Mouse (Mus musculus) adrenal gland, postnatal 14 days (tissue): ENCODE results near the gene Znrd1as. TPM values are rescaled to one million over a fixed set of nuclear protein-coding genes. Genes with fewer than 3 reads are reported as not detected.
"Not testable (repeated sequence)": the region's sequence is repeated elsewhere in the genome, so short reads cannot be mapped to it uniquely, and the experiment has no call there.

Experiments
- DNase-seq: peaks from one replicate; pipeline ENCODE4 v3.0.0; 2021; ENCODE audit warnings: mixed read lengths
- total RNA-seq: library from RNA; stranded (reverse); gene quantifications from 2 replicates; pipeline ENCODE4 v1.2.3, GENCODE M21; 2021

Znrd1as gene
- total RNA-seq, 1 experiment from 2014 or later, result 10.6 TPM

DNA sequence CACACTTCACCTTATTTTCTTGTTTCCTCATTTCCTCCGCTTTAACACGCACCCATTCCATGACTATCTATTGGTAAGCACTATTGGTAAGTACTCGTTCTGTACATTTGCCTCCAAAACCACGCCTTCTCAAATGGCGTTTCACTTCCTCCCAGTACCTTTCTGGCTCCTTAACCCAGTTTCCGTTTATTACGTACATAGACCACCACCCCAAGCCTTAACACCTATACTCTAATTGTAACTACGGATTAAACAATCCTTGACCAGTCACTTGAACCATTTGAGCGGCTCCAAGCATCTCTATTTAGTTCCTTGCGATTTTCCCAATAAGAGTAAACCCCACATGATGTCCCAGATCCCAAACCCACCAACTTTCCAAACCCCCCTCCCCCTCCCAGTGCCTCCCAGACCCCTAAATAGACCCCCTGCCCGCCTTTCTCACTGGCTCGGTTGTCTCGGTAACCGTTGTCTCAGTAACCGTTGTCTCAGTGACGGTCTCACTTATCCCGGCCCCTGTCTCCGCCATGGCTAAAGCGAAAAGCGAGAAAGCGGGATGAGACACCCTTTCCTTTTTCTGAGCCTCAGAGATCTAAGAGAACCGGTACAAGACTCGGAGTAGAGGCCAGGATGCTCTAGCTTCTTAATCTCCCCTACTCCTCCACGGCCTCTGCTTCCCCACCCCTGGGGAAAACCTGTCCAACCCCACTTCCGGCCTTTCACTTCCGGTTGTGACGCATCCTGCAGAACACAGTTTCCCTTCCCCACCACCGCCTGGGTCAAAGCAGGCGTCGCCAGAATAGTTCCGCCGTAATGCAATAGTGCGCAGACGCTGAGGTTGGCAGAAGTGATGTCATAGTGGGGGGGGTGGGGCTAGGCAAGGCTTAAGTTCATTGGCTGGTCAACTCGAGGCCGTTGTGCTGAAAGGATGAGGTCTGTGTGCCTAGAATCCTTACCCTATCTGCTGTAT, 7.1 kb upstream of the Znrd1as start, which contains the start of gene Ppp1r11:
Gene Ppp1r11 (minus strand): TSS at position 761 of the 967 bp plus-strand sequence.
- peak; percentile 97 for DNase-seq

DNA sequence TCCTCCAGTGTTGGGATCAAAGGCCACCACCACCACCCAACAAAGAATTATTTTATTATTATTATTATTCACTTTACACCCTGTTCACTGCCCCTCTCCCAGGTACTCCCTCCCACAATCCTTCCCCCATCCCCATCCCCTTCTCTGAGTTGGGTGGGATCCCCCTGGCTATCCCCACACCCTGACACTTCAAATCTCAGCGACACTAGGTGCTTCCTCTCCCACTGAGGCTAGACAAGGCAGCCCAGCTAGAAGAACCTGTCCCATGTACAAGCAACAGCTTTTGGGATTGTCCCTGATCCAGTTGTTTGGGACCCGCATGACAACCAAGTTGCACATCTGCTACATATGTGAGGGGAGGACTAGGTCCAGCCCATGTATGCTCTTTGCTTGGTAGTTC, 5.8 kb upstream of the Znrd1as start:
- DNase-seq, result no peak

DNA sequence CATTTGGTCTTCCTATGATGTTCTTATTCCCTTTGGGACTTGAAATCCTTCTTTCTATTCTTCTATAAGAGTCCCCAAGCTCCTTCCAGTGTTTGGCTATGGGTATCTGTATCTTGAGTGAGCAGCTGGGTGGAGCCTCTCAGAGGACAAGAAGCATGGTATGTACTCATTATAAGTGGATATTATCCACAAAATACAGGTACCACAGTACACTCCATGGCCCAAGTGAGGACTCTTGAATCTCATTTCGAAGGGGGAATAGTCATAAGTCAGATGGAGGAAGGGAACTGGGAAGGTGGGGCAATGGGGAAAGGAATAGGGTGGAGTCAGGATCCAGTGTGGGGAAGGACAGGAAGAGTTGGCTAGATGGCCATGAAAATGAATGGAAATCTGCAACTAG, 5.3 kb upstream of the Znrd1as start:
- DNase-seq, result no peak

DNA sequence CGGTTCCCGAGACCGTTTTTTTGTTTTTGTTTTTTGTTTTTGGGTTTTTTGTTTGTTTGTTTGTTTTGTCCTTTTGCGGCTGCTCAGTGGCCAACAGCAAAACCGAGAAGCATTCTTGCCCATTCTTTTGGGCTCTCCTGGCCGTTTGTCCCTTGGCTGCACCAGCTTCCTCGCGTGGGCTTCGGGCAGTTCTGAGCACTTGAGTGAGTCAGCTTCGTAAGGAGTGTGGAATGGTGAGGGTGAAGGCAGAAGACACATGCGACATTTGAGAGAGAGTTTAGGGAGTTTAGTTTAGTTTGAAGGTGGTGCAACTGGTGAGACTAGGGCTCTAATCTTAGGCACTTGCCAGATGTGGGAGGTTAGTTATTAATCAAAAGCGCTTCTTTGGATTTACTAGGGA, 492 bp downstream of the Znrd1as start:
- DNase-seq, result peak; percentile 30

DNA sequence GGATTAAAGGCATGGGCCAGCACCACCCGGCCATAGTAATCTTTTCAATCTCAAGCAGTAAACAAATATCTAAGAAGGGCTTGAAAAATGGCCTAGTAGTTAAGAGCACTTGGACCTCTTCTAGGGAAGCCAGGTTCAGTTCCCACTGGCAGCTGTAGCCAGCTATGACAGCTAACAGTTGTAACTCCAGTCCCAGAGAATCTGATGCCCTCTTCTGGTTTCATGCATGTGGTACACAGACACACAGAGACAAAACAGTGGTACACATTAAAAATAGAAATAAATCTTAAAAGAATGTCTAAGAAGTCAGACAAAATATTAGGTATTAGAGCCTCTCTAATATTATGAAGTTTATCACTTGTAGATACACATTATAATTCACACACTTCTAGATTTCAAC, 2.7 kb downstream of the Znrd1as start:
- no peak for DNase-seq

DNA sequence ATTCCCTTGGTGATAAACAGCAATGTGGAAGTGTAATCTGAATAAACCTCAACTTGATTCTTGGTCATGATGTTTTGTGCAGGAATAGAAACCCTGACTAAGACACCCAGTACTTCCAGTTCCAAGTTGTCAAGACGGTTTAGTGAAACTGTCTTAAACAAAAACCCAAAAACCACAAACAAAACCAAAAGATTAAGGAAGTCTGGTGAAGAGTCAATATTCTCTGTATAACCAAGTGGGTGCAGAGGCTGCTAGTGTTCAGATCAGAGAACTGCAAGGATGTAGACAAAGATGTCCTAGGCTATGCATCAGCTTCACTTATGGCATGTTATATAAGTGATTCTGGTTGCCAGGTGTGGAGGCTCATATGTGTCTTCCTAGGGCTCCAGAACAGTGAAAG, 8.5 kb downstream of the Znrd1as start:
- DNase-seq, result no peak

DNA sequence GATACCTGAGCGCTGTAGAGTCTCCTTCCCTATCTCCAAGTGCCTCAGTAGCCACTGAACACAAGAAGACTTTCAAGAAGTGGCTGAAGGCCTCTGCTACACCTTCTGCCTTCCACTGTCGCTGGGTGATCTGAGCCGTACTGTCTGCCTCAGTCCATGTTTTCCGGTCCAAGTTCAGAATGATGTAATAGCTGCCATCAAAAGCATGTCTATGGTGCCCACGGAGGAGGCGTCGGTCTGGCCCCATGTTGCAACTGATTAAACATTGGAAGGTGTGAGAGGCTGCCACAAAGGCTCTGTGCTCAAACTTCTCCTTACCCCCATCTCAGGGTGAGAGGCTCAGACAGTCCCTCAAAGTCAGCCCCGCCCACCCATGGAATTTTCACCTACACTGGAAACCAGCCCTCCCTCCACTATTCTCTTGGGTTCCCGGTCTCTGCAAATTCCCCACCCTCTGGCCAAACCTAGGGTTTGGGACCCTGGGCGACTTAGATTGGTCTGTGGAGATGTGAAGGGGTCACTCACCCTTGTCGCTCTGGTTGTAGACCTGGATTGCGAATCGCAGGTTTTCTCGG, 12.0 kb downstream of the Znrd1as start:
- no peak for DNase-seq

DNA sequence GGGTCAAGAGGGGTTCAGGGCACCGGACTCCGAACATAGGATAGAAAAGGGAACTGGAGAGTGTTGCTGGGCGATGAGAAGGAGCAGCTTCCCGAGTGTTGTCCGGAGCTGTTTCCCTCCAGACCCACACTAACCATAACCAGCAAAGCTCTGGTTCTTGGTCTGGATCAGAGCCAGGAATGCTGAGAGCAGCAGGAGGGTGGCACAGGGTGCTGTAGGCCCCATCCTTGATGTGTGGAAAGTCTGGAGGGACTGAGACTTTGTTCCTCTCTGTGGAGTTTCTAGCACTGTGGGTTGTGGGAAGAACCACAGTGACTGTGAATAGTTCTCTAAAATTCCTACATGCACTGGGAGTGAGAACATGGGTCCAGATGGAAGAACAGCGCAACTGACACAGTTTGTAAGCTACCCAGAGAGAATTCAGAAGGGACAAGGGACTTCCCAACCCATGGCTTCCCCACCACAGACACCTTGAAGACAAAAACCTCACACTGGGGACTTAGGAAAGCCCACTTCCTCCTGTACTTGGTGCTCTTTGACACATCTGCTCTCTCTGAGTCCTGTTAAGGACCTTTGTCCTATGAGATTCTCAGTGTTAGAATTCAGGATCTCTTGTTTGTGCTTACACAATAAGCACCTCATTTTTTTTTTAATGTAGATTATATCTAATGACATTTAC, 12.9 kb downstream of the Znrd1as start:
- no peak for DNase-seq

DNA sequence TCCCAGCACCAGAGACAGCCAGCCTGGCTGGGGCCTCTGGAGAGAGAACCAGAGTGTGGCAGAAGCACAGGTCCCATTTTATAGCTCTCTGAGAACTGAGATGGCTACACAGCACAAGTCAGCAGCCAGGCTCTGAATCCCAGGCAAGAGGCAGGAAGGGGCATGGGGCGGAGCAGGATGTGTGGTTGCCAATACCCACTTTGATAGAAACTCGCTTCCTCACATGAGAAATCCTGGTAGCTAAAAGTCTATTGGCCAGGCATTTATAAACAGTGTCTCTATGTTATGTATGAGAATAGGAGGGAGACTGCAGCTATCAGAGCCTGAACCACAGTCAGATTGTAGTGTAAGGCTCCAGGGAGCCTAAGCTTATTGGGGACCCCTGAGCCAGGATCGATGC, 14.4 kb downstream of the Znrd1as start:
- DNase-seq, result no peak

DNA sequence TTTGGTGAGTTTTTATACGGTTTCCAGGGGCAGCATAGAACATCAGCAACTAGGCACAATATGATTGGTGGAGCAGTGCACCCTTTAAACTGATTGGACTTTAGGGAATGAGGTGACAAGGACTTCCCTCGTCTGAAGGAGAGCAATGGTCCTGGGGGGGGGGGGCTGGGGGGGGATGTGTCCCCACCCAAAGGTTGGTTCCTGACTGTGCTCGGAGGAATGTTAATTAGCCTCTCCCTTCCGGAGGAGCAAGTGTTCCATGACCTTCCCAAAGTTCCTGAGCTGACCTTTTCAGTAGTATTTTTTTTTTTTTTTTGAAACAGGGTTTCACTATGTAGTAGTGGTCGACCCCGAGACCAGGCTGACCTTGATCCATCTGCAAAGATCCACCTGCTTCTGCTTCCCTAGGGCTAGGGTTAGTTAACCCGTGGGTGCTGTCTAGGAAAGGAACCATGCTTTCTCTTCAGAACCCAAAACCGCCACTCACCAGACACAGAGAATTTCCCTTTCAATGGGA, 14.9 kb downstream of the Znrd1as start:
- DNase-seq, result no peak

DNA sequence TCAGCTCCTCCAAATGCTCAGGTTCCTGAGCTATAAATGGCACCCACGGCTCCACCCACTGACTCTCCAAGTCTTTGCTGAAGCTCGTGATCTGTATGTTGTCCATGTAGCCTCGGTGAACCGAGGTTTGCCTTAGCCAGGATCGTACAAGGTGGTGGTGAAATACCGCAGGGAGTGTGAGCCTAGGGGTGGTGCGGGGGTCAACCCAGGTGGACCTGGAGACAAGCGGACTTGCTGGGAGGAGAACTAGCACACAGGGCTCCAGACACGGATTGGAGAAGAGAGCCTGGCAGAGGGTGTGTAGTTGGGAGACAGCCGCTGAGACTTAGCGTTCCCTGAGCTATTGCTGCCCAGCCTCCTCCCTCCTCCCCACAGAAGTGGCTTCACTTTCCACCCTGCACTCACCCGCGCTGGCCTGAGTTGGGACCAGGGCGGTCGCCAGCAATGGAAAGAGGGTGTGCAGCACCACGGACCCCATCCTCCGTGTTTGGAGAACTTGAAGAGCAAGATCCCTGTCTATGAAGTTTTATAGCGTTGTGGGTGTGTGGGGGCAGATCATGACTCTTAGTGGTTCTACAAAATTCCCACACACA, 22.9 kb downstream of the Znrd1as start, which contains the start of gene 2410137M14Rik:
Gene 2410137M14Rik (minus strand): TSS at position 17 of the 593 bp plus-strand sequence.
- peak; percentile 13 for DNase-seq

DNA sequence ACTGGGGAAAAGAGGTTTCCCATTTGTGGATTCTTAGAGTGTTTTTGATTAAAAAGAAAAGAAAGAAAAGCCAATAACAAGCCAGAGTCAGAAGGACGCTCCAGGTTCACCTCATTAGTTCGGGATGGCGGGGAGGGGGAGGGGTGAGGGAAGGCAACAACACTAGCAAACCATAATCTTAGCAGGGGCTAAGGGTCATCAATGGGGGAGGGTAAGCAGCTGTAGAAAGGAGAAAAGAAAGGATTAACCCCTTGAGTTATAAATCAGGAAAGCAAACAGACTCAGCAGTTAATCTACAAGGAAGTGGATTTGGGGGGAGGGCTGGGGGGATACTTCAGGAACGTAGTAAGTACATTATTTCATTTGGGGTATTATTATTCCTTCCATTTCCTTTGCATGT, 23.5 kb downstream of the Znrd1as start:
- no peak for DNase-seq

DNA sequence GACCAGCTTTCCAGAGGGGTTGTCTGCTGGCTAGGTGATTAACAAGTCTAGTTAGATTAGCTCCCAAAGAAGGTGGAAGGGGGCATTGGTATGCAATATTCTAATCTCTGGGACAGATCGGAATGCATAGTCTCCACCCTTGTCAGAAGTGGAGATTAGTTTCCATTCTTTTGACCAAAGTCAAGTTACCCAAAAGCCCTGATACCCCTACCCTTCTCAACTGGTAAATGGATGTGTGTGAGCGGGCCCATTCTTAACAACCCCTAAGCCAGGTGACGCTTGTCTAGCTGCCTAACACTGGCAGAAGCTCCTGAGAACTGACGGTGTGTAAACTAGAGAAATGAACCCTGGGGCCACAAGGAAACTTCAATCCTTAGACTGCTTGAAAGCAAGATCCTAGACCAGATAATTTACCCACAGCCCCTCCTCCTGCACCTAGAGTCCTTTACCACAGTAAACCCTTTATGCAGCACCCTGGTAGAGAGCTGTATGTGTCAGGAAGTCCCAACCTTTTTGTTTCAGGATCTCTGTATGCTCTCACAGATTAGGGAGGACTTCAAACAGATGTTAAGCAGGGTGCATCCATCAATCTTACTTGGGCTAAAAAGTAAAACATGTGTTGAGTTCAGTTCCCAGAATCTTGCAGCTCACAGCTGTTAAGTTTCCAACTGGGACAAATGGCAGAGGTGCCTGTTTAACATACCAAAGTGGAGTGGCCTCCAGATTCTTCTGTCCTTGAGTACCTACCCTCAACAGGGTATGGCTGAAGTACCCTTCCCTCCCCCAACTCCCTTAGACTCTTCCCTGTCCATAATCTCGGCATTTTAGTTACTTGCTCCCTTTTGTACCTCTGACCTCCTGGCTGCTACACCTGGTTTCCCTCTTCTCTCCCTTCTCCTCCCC, 24.1 kb downstream of the Znrd1as start:
- DNase-seq, result no peak

DNA sequence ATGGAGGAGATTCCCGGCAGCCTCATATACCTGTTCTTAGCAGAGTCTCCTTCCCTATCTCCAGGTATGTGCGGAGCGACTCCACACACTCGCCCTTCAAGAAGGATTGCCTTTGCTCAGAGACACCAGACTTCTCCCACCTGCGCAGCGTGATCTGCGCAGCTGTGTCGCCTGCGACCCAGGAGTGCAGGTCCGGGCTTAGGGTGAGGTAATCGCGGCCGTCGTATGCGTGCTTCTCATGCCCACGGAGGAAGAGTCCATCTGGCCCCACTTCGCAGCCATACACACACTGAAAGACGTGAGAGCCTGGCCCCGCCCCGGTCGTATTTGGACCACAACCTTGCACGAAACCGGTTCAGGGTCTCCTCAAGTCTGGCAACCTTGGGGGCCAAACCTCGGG, 30.1 kb downstream of the Znrd1as start:
- no peak for DNase-seq

DNA sequence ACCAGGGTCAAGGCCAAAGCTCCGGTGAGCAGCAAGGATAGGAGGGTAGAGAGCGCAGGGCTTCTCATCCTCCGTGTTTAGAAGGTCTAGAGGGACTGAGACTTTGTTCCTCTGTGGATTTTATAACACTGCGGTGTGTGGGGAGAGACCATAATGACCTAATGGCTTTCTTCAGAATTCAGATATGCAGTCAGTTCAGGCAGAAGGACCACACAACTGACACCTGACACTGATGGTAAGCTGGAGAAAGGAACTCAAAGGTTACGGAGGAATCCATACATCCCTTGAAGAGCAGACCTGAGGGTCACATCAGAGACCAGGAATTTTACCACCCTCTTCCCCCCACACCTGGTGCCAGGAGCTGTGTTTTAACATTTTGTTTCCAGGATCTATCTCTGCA, 31.0 kb downstream of the Znrd1as start, which contains the start of gene H2-M5:
Gene H2-M5 (minus strand): TSS at position 101 of the 400 bp plus-strand sequence.
- DNase-seq, result no peak

DNA sequence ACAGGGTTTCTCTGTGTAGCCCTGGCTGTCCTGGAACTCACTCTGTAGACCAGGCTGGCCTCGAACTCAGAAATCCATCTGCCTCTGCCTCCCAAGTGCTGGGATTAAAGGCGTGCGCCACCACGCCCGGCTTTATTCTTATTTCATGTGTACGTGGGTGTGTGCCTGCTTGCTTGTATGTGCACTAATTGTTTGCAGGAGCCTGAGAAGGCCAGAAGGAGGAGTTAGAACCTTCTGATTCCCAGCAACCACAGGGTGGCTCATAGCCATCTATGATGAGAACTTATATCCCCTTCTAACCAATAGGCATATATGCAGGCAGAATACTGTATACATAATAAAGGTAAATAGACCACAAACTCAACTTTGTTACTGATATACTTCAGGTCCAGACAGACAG, 32.2 kb downstream of the Znrd1as start:
- not testable (repeated sequence) for DNase-seq

DNA sequence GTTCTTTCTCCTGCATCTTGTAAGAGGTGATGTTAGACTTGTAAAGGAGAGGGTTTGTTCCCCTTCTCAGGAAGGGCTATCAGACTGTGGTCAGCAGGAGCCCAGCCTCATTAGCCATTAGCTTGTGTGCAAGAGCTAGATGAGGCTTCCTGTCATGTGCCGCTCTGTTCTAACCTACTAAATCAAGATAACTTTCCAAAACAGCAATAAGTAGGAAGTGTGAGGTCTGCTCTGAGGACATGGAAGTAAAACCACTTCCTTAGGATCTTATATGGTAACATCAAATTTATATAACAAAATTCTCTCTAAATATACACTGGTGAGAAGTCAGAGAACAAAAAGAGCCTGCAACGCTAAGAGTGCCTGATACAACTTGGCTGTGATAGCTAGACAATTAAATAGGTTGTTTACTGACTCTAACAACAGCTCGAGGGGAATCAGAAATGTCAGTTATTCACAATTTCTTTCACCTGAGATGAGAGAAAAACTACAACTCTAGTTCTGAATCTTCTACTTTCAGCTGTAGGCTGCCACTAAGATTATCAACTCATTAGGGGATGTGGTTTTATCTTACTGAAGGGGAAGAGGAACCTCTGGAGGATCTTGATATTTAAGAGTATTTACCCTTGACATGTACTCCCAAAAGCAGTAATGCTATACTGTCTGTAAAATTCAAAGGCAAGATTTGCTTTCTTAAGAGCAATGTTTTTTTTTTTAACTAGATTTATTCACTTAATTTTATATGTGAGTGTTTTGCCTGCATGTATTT, 34.1 kb downstream of the Znrd1as start:
- no peak for DNase-seq

DNA sequence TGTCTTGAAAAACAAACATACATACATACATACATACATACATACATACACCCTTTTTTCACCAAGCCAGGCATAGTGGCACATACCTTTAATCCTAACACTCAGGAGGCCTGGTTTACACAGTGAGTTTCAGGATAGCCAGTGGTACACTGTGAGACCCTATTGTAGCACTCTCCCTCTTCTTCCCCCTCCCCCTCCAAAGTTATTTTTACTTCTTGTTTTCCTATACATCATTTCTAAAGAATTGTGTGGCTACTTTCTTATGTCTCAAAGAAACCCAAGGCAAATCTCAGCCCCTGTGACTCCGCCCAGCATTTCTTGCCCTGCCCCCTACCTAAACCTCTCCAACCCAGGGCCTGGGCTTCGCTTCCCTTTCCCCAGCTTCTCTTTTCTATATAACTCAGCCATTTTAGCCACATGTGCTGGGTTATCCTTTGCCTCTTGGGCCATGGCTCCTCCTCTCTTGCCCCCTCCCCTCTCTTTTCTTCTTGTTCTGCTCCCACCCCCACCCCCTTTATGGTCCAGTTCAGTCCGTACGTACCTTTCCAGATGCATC, 35.5 kb downstream of the Znrd1as start:
- DNase-seq, result no peak

DNA sequence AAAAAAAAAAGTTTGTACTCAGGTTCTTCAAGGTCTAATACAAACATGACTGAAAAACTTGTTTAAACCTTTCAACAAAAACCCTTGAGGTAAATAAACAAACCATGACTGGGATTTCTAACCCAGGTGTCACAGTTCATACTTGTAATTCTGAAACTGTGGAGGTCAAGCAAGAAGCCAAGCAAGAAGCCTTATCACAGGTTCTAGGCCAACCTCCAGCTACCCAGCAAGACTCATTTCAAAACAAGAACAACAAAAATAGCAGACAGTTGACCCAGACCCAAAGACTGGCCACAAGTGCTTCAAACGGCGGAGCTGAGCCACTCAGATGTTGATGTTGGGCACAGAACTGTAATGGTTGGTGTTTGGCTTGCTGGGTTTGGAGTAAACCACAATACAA, 36.1 kb downstream of the Znrd1as start:
- DNase-seq, result no peak

DNA sequence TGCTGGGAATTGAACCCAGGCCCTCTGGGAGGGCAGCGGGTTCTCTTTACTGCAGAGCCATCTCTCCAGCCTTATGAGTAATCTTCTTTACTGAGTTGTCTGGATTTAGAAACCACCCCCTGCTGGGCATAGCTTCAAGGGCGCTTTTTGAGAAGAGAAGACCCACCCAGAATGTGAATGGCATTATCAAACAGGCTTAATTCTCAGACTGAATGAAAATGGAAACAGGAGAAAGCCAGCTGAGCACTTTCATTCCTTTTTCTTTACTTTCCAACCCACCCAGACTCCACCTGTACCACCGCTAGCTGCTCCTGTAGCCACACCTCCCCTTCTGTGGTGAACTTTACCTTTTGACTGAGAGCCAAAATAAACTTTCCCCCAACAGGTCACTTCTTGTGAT, 37.1 kb downstream of the Znrd1as start:
- DNase-seq, result no peak
